Mouse (Mus musculus) kidney, embryonic 16.5 days (tissue): ENCODE results near the gene Poc1a. TPM values are rescaled to one million over a fixed set of nuclear protein-coding genes. Genes with fewer than 3 reads are reported as not detected.
A peak's percentile ranks its signal among the peaks of the same experiment; 100 is the strongest.

Experiments
- ATAC-seq: fragments of 200-750 bp; cut with Nextera tagmentation; 2 replicates; pipeline ENCODE4 v1.8.0; 2017; ENCODE audit warnings: moderate TSS enrichment; ENCODE audit not compliant: low FRiP score, low TSS enrichment
- H3K27ac ChIP-seq: fragments of 300-500 bp; sonication (generic); 2 replicates; pipeline ENCODE4 v1.5.1; 2014; ENCODE audit warnings: low read length
- H3K27me3 ChIP-seq: fragments of 300-500 bp; sonication (generic); 2 replicates; pipeline ENCODE4 v1.6.1; 2014; ENCODE audit warnings: low read length, control low read depth, mixed read lengths; ENCODE audit not compliant: insufficient read depth
- H3K36me3 ChIP-seq: fragments of 300-500 bp; sonication (generic); 2 replicates; pipeline ENCODE4 v1.6.1; 2014; ENCODE audit warnings: low read length, control low read depth, mixed read lengths; ENCODE audit not compliant: insufficient read depth
- H3K4me1 ChIP-seq: fragments of 300-500 bp; sonication (generic); 2 replicates; pipeline ENCODE4 v1.6.1; 2014; ENCODE audit warnings: low read length, control low read depth, mixed read lengths; ENCODE audit not compliant: insufficient read depth
- H3K4me2 ChIP-seq: fragments of 300-500 bp; sonication (generic); replicated peaks from 2 replicates; pipeline ENCODE4 v1.6.1; 2014; ENCODE audit warnings: low read depth, low read length
- H3K4me3 ChIP-seq: fragments of 300-500 bp; sonication (generic); 2 replicates; pipeline ENCODE4 v1.5.1; 2014; ENCODE audit warnings: mild to moderate bottlenecking, low read length
- H3K9ac ChIP-seq: fragments of 300-500 bp; sonication (generic); replicated peaks from 2 replicates; pipeline ENCODE4 v1.6.1; 2014; ENCODE audit warnings: low read length
- H3K9me3 ChIP-seq: fragments of 300-500 bp; sonication (generic); 2 replicates; pipeline ENCODE4 v1.6.1; 2016; ENCODE audit warnings: low read length, control low read depth
- WGBS: fragments of 180-500 bp; shearing (Covaris S2); extraction: QIAGEN DNeasy Blood & Tissue Kit; methylation state at CpG from one replicate; pipeline ENCODE4 v1.1.7; 2014; 5-methylcytosine and 5-hydroxymethylcytosine counted together
- polyA plus RNA-seq: library from polyadenylated mRNA; unstranded; fragments of >200 nt; fragmentation: Nextera tagmentation; extraction: Ambion mirVana; gene quantifications from 2 replicates; pipeline ENCODE4 v1.2.1, GENCODE M21; 2015

Gene Poc1a
- polyA plus RNA-seq, 1 experiment from 2014 or later: 29.2 TPM

DNA sequence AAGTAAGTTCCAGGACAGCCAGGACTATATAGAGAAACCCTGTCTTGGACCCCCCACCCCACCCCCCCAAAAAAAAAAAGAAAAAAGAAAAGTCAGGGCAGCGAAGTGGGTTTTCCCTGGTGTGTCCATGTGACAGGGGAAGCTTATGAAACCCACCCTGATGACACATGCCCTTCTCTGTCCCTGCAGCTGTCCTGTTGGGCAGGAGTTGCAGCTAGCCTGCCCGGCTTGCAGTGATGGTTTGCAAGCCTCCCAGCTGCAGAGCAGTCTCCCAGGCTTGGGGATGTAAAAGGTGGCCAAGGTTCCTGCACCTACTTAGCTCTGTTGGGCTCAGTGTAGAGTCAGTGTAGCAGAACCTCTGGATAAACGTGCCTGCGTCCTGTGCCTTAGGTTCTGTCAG, 58.9 kb downstream of the Poc1a start:
- Histone ChIP-seq H3K9me3 (no peaks in the 10 kb centered on the region), H3K36me3 (no peaks in the 10 kb centered on the region), H3K27ac (peak overlapping the region; percentile 91; the same call in 1 of the 2 replicates), H3K4me2 (no peak overlapping the region), H3K9ac (no peak overlapping the region), H3K27me3 (no peaks in the 10 kb centered on the region), H3K4me1 (peaks cover 47% of the 10 kb centered on the region), H3K4me3 (no peak overlapping the region)
- no peak for ATAC-seq
- WGBS: 87% methylated on average over 4 of the region's 4 CpGs

DNA sequence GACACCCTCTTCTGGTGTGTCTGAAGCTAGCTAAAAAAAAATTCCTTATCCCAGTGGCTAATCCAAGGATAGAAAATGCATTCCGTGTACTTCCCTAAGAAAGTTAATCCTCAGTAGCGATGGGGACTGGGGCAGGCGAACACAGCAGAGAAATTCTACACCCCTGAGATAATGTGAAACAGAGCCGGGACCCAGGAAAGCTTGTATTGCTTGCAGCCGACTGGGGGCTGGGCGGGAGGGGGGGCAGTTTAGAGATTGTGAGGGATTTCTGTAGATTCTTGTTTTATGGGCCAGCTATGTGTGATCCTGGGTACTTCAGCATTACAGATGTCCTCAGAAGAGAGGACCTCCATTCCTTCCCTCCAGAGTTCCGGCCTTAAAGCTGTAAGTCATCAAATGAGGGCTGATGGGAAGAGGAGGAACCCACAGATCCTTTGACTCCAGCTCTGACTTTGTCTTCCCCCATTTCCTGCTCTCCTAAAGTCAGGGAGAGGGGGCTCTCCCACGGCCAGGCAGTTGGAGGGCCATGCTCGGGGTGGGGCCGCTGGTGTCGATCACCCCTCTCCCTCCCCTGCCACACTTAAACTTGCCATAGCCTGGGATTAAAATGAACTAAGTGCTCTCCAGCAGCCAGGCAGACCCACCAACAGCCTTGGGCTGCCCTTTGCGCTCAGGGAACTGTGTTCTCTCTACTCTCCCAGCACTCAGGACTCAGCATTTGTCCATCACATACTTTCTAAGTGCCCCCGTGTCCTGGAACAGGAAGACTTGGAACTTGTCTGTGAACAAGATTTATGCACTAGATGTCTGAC, 59.8 kb downstream of the Poc1a start:
- no peaks in the 10 kb centered on the region for H3K9me3 ChIP-seq
- H3K4me2 ChIP-seq: 0 out of 2 replicates have a peak overlapping the region, but pooled peaks have one; percentile 2
- H3K27ac ChIP-seq: peak overlapping the region; percentile 91
- peak overlapping the region; percentile 39; the same call in 1 of the 2 replicates for H3K9ac ChIP-seq
- peaks cover 55% of the 10 kb centered on the region for H3K4me1 ChIP-seq
- H3K36me3 ChIP-seq: no peaks in the 10 kb centered on the region
- no peaks in the 10 kb centered on the region for H3K27me3 ChIP-seq
- peak; percentile 60 for ATAC-seq
- 18% methylated on average over 13 of the region's 13 CpGs for WGBS
- H3K4me3 ChIP-seq: no peak overlapping the region

DNA sequence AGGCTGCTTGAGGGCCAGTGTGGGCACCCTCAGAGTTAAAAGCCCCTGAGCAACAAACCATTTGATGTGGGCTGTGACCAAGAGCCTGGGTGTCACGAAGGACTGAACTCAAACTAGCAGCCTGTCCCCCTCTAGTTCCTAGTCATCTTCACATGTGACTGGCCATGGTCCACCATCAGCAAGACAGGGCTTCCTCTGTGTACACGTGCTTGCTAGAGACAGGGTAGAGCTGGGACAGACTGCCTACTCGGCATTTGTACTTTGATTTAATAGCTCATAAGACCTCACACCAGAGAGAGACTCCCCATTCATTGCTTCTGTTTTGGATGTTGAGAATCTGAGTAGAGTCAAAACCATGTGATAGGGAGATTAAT, 60.4 kb downstream of the Poc1a start:
- no peaks in the 10 kb centered on the region for H3K27me3 ChIP-seq
- H3K9me3 ChIP-seq: no peaks in the 10 kb centered on the region
- WGBS: 16% methylated on average over 3 of the region's 3 CpGs
- peak overlapping the region; percentile 39; the same call in 1 of the 2 replicates for H3K9ac ChIP-seq
- H3K27ac ChIP-seq: peak overlapping the region; percentile 91
- H3K36me3 ChIP-seq: no peaks in the 10 kb centered on the region
- peak; percentile 50; the same call in 1 of the 2 replicates for ATAC-seq
- 0 out of 2 replicates have a peak overlapping the region, but pooled peaks have one; percentile 2 for H3K4me2 ChIP-seq
- H3K4me3 ChIP-seq: no peak overlapping the region
- peaks cover 55% of the 10 kb centered on the region for H3K4me1 ChIP-seq

DNA sequence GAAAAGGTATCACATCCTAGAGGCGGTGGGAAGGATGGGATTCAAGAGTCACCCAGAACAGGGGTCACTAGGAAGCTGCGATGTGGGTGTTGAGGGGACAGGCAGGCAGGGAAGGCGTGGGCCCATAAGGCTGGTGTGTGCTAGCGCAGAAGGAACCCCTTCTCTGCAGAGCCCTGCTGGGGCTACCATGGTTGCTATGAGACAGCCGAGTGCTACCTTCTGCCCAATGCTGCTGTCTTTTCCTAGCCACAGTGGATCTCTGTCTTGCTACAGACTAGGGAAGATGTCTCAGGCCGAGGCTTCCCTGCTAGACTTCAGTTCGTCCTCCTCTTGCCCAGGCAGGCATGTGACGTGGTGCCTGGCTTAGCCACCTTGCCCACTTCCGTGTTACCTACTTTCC, 61.7 kb downstream of the Poc1a start:
- Histone ChIP-seq H3K4me2 (no peak overlapping the region), H3K9ac (no peak overlapping the region; the same call in 1 of the 2 replicates), H3K4me3 (no peak overlapping the region), H3K9me3 (no peaks in the 10 kb centered on the region), H3K4me1 (peaks cover 52% of the 10 kb centered on the region), H3K36me3 (no peaks in the 10 kb centered on the region), H3K27me3 (no peaks in the 10 kb centered on the region), H3K27ac (0 out of 2 replicates have a peak overlapping the region, but pooled peaks have one; percentile 91)
- 93% methylated on average over 9 of the region's 9 CpGs for WGBS
- no peak for ATAC-seq

DNA sequence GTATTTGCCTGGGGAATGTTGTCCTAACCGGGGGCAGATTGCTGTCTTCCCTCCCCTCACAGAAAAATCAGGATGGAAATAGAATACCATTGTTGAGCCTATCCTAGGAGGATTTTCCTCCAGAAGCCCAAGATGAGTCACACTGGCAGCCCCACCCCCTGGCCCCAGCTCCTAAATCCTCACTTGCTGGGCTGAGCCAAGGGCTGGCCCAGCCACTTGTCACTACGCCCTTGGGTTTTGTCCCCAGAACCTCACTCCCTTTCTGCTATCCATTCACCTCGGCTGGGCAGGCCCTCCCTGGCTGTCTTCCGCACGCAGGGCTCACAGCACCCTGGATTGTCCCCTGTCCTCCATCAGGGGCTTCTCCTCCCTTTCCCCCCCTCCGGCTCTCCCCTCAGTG, 64.3 kb downstream of the Poc1a start:
- ATAC-seq: no peak
- H3K4me2 ChIP-seq: no peak overlapping the region
- no peak overlapping the region for H3K27ac ChIP-seq

DNA sequence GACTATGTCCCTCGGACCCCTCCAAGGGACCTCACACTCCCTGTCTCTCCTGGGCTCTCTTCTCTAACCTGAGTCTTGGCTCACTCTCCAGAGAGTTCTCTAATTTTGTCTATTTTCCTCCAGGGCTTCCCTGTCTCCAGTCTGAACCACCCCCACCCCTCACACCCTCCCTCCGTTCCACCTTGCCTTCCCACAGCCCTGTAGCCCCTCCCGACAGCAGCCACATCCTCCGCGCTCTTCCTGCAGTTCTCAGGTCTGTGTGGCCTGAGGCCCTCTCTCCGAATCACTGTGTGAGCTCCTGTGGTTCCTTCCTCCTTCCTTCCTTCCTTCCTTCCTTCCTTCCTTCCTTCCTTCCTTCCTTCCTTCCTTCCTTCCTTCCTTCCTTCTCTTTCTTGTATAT, 64.8 kb downstream of the Poc1a start:
- ATAC-seq: no peak
- Histone ChIP-seq H3K9me3 (no peaks in the 10 kb centered on the region), H3K4me1 (peaks cover 31% of the 10 kb centered on the region), H3K36me3 (no peaks in the 10 kb centered on the region), H3K4me2 (no peak overlapping the region), H3K9ac (0 out of 2 replicates have a peak overlapping the region, but pooled peaks have one; percentile 13), H3K4me3 (no peak overlapping the region), H3K27me3 (no peaks in the 10 kb centered on the region), H3K27ac (no peak overlapping the region)
- 46% methylated on average over 6 of the region's 6 CpGs for WGBS

More for the DNA sequence above, 64.3 kb downstream of the Poc1a start:
- Histone ChIP-seq H3K4me3 (no peak overlapping the region), H3K9ac (0 out of 2 replicates have a peak overlapping the region, but pooled peaks have one; percentile 13), H3K36me3 (no peaks in the 10 kb centered on the region), H3K9me3 (no peaks in the 10 kb centered on the region), H3K27me3 (no peaks in the 10 kb centered on the region), H3K4me1 (peaks cover 36% of the 10 kb centered on the region)
- WGBS: 43% methylated on average over 6 of the region's 6 CpGs

DNA sequence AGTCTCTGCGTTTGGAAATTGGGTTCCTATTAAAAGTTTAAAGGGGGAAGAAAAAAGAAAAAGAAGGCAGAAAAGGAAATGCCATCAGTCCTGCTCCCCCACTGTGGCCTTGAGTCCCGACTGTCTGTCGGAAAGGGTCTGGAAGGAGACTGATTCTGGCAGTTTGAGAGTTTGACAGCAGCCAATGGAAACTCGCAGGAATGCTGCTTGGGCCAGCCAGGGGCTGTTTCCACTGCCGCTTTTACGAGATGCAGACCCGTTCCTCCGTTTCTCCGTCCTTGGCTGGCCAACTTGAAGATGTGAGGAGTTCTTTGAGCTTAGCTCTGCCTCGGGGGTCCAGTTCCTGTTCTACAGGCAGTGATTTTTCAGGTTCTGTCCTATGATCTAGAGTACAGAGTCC, 67.4 kb downstream of the Poc1a start:
- Histone ChIP-seq H3K9ac (no peak overlapping the region), H3K36me3 (no peaks in the 10 kb centered on the region), H3K4me3 (no peak overlapping the region), H3K4me2 (no peak overlapping the region), H3K27me3 (no peaks in the 10 kb centered on the region), H3K4me1 (peaks cover 18% of the 10 kb centered on the region), H3K27ac (peak overlapping the region; percentile 41), H3K9me3 (no peaks in the 10 kb centered on the region)
- 45% methylated on average over 10 of the region's 10 CpGs for WGBS
- no peak for ATAC-seq

DNA sequence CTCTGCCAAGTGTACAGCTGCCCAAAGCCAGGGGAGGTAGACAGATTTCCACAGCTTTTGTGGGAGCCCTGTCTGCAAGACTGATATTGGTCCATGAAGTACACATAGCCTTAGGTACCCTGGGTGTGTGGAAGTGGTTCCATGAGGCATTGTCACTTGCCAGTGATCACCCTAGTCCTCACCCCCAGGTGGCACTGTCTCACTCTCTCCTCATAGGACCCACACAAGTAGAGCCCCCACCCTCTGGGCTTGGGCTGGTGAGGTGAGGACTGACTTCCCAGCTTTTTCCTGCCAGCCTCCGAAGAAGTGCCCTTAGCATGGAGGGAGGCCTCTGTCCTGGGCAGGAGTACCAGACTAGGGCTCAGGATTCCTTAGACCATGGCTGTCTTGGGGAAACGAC, 68.2 kb downstream of the Poc1a start:
- Histone ChIP-seq H3K4me3 (no peak overlapping the region), H3K9ac (no peak overlapping the region), H3K36me3 (no peaks in the 10 kb centered on the region), H3K4me1 (peaks cover 26% of the 10 kb centered on the region), H3K9me3 (no peaks in the 10 kb centered on the region), H3K4me2 (no peak overlapping the region), H3K27me3 (no peaks in the 10 kb centered on the region), H3K27ac (peak overlapping the region; percentile 17; the same call in 1 of the 2 replicates)
- peak; percentile 39 for ATAC-seq
- WGBS: 61% methylated on average over 2 of the region's 2 CpGs

DNA sequence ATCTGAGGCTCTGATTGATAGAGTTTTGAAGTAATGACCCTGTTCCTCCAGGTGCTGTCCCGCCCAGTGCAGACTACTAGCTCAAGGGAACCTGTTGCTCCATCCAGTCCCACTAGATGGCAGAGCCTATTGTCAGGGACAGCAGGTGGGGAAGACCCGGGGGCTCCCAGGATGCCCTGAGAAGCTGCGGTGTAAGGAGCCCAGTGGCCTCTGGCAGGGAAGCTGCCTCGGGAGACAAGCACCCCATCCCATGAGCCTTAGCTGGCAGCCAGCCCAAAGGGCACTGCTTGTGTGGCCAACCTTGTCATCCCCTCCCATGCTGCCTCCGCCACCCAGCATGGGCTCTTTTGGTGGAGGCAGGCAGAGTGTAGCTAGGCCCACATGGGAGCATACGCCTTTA, 70.3 kb downstream of the Poc1a start:
- no peak for ATAC-seq
- Histone ChIP-seq H3K4me1 (peaks cover 29% of the 10 kb centered on the region), H3K27ac (no peak overlapping the region), H3K4me2 (no peak overlapping the region), H3K9me3 (no peaks in the 10 kb centered on the region), H3K4me3 (no peak overlapping the region), H3K36me3 (no peaks in the 10 kb centered on the region), H3K27me3 (no peaks in the 10 kb centered on the region), H3K9ac (no peak overlapping the region)
- WGBS: 52% methylated on average over 6 of the region's 6 CpGs

DNA sequence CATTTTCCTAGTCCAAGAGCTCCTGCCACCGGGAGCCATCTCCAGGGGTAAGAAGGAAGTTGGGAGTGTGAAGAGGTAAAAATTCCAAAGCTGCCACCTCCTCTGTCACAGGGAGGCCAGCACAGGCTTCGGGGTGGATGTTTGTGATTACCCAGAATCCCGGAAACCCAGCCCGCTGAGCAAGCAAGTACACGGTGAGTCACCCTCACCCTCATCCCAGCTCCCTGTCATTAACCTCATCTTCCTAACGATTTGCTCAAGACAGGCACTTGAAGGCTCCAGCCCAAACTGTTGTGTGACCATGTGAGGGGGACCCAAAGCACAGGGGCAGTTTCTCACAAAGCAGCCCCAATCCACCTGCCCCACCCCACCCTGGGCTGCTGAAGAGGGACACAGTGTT, 72.9 kb downstream of the Poc1a start:
- H3K9me3 ChIP-seq: no peaks in the 10 kb centered on the region
- ATAC-seq: no peak
- H3K4me3 ChIP-seq: no peak overlapping the region
- no peaks in the 10 kb centered on the region for H3K36me3 ChIP-seq
- H3K4me2 ChIP-seq: no peak overlapping the region
- 30% methylated on average over 6 of the region's 6 CpGs for WGBS
- peaks cover 28% of the 10 kb centered on the region for H3K4me1 ChIP-seq
- H3K27me3 ChIP-seq: no peaks in the 10 kb centered on the region
- peak overlapping the region; percentile 36; the same call in 1 of the 2 replicates for H3K27ac ChIP-seq
- no peak overlapping the region for H3K9ac ChIP-seq
